Mouse (Mus musculus) urinary bladder, postnatal 10 days (tissue): Measurements from ENCODE around the gene Parp16.
"Not testable (repeated sequence)": the region's sequence is repeated elsewhere in the genome, so short reads cannot be mapped to it uniquely, and the experiment has no call there.

Experiments
- DNase-seq: peaks from one replicate; pipeline ENCODE4 v3.0.0; 2022; ENCODE audit warnings: low spot score

The Parp16 gene

GRCm38 (mm10) chr9:65208293-65209179 is 13.4 kb downstream of the Parp16 start:
- DNase-seq, result no peak

GRCm38 (mm10) chr9:65211598-65211997 is 16.4 kb downstream of the Parp16 start:
- DNase-seq, result no peak

DNA sequence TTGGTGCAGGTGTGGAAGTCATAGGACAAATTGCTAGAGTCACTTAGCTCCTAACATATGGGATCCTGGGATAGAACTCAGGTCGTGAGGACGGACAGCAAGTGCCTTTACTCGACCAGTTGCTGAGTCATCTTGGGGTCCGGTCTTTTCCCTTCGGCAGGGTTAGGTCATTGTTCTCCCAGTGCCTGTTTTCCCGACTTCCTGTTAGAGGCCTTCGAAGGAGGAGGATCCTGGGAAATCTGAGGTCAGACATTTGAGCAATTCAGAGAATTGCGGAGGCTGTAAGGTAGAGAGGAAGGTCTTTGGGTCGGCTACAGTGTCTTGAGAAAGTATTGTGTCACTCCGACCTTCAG is 19.2 kb downstream of the Parp16 start:
- no peak for DNase-seq

GRCm38 (mm10) chr9:65214778-65215493 is 19.8 kb downstream of the Parp16 start:
- peak; percentile 50 for DNase-seq

GRCm38 (mm10) chr9:65215494-65216126 is 20.5 kb downstream of the Parp16 start:
- DNase-seq, result no peak

DNA sequence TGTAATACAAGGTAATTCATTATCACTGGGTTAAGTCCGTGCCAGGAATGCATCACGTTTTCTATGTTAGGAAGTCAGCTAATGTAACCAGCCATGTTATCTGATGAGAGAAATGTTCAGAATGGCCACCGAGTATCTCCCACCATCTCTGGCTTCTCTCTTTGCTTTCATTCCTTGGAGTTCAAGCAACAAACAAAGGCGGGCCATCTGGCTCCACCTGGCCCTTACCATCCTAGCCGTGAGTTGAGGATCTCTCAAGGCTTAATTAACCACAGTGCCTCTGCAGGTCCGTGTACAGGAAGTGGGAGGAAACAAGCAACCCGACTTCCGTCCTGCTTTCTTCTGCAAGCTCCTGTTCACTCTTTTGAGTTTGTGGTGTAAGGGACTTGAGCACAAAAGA is 21.8 kb downstream of the Parp16 start:
- no peak for DNase-seq

DNA sequence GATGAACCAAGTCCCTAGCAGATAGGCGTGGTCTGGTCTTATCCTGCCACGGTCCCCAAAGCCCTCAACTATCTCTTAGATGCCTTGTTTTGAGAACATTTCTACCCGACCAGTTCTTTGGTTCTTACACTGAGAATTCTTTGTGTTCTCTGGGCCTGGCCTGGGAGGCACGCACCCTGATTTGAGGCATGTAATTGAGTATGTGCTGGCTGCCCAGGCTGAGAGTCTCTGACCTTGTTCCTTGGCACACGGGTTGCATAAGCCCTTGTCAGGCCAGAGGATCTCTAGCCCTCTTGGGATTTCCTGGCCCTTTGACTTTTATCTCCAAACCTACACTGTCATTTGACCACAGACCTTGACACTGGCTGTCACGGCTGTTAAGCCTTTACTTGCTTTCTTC is 22.5 kb downstream of the Parp16 start:
- no peak for DNase-seq

DNA sequence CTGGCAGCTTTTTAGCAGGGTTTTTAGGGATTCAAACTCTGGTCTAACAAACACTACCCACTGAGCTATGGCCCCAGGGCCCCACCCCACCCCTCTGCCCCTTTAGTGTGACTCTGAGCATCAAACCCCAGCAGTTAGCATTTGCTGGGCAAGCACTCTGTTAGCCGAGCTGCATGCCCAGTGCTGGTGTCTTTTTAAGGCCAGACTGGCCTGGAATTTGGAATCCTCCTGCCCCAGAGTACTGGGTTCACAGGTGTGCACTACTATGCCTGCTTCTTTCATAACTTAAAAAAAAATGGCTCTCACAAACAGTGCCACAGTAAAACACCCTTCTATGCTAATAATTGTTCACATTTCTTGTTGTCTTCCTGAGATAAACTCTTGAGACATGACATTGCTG is 23.8 kb downstream of the Parp16 start:
- no peak for DNase-seq

GRCm38 (mm10) chr9:65220398-65220797 is 25.2 kb downstream of the Parp16 start:
- not testable (repeated sequence) for DNase-seq

- DNase-seq, result no peak
These were observed 28.8 kb downstream of the Parp16 start for GRCm38 (mm10) chr9:65223927-65224326.

- no peak for DNase-seq
These were observed 30.6 kb downstream of the Parp16 start for GRCm38 (mm10) chr9:65225795-65226194.

DNA sequence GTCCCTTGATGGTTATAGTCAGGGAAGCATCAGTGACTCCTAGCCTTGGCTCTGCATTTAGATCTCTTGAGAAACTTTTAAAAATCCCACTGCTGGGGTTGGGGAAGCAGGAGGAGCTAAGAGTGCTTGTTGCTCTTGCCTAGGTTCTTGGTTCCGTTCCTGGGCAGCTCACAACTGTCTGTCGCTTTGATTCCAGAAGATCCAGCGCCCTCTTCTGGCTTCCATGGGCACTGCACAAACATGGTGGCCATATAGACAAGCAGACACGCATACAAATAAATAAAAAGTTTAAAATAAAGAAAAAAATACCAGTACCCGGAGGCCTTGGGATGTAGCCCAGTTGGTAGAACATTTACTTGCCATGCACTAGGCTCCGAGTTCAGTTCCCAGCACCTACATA is 35.1 kb downstream of the Parp16 start:
- DNase-seq, result no peak

GRCm38 (mm10) chr9:65231284-65231683 is 36.1 kb downstream of the Parp16 start:
- no peak for DNase-seq

DNA sequence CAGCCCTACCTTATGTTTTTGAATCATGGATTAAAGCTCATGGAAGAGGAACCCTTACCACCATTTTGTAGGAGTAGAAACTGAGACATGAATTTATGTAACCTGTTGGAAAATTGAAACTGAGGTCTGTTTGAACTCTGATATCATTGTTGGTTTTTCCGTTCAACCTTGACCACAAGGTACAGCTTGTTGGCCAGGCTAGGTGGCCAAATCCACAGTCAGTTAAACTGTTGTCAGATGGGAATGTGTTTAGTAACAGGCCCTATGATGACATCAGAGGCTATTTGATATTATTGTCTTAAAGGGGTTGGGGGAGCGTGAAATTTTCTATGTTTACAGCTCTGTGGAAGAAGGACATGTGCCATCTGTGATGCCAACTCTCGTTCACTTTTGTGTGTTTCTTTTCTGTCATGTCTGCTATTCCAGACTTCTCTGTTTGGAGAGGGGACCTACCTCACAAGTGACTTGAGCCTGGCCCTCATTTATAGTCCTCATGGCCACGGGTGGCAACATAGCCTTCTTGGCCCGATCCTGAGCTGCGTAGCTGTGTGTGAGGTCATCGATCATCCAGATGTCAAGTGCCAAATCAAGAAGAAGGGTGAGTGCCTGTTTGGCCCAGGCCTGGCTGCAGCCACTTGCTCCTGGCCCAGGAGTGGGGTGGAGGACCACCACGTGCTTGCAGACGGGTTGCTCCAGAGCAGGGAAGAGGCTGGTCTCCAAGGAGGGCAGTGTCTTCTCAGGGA is 38.3 kb downstream of the Parp16 start:
- DNase-seq, result no peak

- no peak for DNase-seq
These were observed 39.6 kb downstream of the Parp16 start for GRCm38 (mm10) chr9:65234734-65235133.

- no peak for DNase-seq
These were observed 40.4 kb downstream of the Parp16 start for GRCm38 (mm10) chr9:65235601-65236000.

- DNase-seq, result no peak
These were observed 42.5 kb downstream of the Parp16 start for GRCm38 (mm10) chr9:65237616-65238015.

- no peak for DNase-seq
These were observed 43.1 kb downstream of the Parp16 start for GRCm38 (mm10) chr9:65238191-65238760.

GRCm38 (mm10) chr9:65239176-65239575 is 44.0 kb downstream of the Parp16 start:
- DNase-seq, result no peak

- no peak for DNase-seq
These were observed 44.6 kb downstream of the Parp16 start for GRCm38 (mm10) chr9:65239731-65240130.

GRCm38 (mm10) chr9:65240587-65240986 is 45.4 kb downstream of the Parp16 start:
- no peak for DNase-seq

- DNase-seq, result no peak
These were observed 46.8 kb downstream of the Parp16 start for GRCm38 (mm10) chr9:65241973-65242372.
